Mouse (Mus musculus) ovary, adult 2 months (tissue): ENCODE data around the gene Chrnb2. TPM values are rescaled to one million over a fixed set of nuclear protein-coding genes. Genes with fewer than 3 reads are reported as not detected.

Experiments
- polyA plus RNA-seq: library from polyadenylated mRNA; depleted of rRNA; stranded (reverse); fragments of >200 nt; gene quantifications from 2 replicates; pipeline ENCODE4 v1.2.3, GENCODE M21; 2012; rRNA removed

Chrnb2 gene
- 0.71 and 1.0 TPM in 2 replicates for polyA plus RNA-seq

DNA sequence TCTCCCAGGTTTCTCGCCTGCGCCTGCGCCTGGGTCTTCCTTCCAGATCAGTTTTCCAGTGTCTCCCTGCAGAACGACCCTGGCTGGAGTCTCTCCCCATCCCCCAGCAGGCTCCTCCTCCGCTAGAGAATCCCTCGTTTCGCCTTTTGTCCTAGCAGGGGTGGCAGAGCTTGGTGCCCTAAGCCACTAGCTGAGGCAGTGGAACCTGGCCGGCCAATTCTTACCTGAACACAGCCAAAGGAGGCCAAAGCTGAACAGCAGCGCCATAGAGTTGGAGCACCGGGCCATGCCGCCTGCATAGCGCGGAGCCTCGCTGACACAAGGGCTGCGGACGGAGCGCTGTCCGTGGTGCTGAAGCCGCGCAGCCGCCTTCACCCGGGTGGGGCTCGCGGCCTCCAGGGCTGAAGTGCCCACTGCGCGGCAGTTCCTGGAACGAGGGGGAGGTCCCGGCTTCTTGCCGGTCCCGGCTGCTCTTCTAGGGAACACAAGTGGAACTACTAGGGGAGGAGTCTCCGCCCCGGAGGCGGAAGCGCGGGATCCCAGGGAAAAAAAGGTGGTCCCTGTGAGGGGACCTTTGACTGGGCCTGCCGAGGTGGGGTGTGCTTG lies at the start of gene Chrnb2:
Gene Chrnb2, minus strand, starts transcription at position 514 of the 606 bp plus-strand sequence.

DNA sequence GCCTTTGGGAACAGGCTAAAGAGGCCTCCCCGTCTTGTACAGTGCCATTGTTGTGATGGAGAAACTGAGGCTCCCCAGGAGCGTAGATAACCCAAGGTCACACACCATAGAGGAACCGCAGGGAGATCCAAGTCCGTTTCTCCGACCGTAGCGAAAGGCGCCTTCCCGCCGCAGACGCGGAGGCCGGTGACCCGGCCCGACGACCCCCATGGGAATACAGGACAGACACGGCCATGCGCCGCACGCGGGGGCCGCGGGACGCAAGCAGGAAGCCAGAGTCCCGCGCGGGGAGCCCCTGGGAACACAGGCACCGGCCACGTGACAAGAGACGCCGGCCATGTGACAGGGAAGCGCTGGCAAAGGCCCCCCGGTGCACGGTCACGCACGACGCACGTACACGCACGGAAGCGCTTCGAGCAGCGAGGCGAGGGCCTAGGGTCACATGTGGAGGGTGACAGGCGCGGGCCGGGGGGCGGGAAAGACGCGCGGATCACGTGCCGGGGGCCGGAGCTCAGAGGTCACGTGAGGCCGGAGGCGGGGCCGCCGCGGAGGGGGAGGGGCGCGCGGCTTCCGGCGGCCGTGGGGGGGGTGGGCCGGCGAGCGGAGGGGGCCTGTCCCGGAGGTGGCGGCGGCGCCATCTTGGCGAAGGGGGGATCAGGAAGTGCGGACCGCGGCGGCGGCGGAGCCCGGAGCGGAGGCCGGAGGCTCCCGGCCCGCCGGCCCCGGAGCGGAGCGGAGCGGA lies 8.7 kb upstream of the Chrnb2 start, which contains the start of gene Ube2q1:
Gene Ube2q1, plus strand, starts transcription at position 649 of the 742 bp plus-strand sequence.

DNA sequence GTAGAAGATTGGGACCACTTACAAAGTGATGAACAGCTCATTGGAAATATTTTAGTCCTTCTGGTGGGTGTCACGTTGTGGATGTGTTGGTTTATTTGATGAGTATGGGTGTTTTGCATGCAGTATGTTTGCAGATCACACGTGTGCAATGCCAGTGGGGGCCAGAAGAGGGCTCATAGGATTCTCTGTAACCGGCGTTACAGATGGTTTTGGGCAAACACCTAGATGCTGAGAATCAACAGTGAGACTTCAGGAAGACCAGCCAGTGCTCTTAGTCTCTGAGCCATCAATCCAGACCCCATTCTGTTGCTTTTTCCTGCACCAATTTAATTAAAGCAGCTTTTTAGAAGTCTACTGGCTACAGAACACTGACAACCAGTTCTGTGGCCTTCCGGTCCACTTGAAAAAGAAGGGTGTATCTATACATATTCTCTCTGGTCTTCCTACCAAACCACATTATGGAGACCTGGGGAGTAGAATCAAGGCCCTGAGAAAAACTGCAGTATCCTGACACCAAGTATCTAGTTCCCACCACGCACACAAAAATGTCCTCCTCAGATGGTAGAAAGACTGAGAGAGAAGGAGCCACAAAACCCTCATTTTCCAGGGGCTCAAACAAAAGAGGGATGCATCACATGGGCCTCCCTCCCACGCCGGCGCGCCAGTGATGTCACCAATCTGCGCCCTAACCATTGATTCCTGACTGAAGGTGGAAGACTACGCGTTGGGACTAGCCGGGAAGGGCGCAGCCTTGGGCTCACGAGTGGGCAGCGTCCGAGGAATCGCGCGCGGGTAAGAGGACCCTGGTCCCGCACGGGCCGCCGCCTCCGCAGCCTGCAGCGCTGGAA lies 49.8 kb downstream of the Chrnb2 start, which contains the start of gene Adar:
Gene Adar, plus strand, starts transcription at position 664 of the 848 bp plus-strand sequence.

Other genes starting within 250 kb of the Chrnb2 start
- gene Kcnn3, start 244.5 kb downstream of the Chrnb2 start, polyA plus RNA-seq = 8.1 and 8.4 TPM in 2 replicates
- 28.5 and 33.3 TPM in 2 replicates for gene Adar, start 49.6 kb downstream of the Chrnb2 start, polyA plus RNA-seq
- gene Ube2q1, start 9.0 kb upstream of the Chrnb2 start, polyA plus RNA-seq = 19.7 and 23.3 TPM in 2 replicates
- gene She, start 66.7 kb upstream of the Chrnb2 start, polyA plus RNA-seq = 4.1 and 5.2 TPM in 2 replicates
- 7.8 and 8.2 TPM in 2 replicates for gene Il6ra, start 148.6 kb upstream of the Chrnb2 start, polyA plus RNA-seq
- gene Atp8b2, start 198.9 kb upstream of the Chrnb2 start, polyA plus RNA-seq = 91.3 and 96.6 TPM in 2 replicates
- gene Hax1, start 234.1 kb upstream of the Chrnb2 start, polyA plus RNA-seq = 30.6 and 31.8 TPM in 2 replicates